Mouse (Mus musculus) spleen, postnatal 14 days (tissue): ENCODE data around the gene Ctnnb1.

Source experiments
- DNase-seq, 2 experiments: peaks; one replicate each; pipeline ENCODE4 v3.0.0; 2021 to 2022; ENCODE audit warnings: low spot score in 2 of 2

Ctnnb1 gene

DNA sequence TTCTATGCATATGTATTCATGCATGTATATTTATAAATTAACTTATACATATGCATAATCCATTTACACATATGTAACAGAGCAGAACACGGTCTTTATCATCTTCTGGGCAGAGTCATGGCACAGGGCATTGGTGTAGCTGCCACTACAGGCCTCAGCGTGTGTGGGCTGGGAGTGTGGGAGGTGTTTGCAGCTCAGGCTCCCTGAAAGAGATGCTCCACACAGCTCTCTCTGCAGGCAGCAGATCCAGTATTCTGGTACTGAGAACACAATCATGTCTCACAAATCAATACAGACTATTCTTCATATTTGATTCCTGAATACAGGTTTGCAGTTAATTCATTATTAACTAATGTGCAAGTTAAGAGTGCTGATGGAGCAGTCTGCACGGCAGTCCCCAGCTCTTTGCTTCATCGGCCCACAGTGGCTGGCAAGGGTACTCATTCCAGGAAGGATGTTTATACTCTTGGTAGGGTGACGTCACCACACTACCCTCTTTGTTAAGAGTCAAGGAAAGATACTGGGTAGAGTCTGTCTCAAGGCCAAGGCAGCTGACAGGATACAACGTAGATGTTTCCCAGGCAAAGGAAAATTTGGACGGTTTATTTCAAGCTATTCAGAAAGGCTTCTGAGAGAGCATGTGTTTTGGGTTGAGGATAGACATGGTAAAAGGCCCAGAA lies 71.8 kb downstream of the Ctnnb1 start:
- no peak for DNase-seq

DNA sequence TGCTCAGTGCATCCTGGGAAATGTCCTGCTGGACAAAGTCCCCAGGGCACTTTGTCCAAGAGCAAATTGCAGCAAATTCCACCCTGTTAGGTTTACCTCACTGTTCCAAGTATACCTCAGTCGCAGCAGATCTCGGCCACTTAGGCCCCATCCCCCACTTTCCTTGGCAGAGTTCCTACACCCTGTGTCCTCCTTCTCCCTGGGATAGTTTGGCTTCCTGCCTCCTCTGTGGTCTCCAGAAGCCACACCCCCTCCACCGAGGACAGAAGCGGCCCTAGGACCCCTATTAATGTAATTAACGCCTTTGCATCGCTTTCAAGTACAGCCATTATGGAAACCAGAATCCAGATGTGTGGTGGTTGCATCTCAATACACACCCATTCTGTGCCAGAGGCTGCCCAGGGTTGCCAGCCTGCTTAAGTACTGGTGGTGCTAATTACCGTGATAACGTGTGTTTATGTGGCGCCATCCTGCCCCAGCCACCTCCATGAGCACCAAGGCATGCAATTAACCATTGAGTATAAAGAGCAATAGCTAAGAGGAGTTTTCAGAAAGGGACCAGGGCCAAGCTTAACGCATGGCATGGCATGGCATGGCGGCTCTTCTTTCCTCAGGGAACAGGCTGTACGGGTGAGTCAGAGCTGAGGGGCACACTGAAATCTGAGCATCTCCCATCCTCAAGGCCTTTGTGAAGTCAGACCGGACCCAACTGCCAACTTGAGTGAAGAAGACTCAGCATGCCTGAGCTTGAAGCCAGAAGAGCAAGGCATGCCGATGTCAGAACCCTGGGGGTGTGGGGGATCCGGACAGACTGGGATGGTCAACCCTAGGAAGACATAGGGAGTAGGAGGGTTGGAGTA lies 72.9 kb downstream of the Ctnnb1 start:
- DNase-seq: no peak

DNA sequence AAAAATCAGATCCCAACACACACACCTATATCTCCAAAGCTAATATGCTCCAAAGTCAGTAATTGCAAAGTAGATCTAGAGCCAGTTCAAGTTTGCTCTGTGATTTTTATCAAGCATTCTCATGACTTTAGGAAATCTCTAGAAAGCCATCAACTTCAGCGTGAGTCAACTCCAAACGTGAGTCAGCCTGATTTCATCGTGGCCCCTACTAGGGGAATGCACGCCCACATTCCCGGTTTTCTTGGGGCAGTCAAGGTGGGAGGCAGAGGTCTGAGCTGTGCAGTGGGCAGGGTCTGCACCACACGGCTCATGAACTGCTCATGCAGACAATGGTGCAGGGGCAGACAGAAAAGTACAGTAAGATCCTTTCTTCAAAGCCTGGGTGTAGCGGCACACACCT lies 76.9 kb downstream of the Ctnnb1 start:
- no peak for DNase-seq
